Mouse (Mus musculus): Measurements from ENCODE around the gene Ccn5.
A peak's percentile ranks its signal among the peaks of the same experiment; 100 is the strongest.

Ccn5 gene

DNA sequence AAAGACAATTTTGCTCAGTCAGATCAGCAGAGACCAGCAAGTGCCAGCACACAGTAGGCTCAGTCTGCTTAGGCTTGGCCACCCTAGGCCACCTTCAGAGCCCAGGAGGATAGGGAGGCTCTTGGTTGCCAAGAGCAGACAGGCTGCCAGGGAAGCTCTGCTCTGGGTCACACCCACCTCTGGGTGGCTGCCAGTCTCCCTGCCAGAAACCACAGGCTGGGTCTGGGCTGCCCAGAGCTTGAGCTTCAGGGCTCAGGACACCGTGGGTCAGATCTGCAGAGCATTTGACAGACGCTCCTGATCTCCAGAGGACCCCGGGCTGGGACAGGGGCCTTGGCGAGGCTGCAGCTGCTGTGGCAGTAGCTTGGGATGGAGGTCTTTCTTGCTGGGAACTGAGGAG, at the start of gene Ccn5:
TSS of gene Ccn5 (plus strand) at position 255 of the 400 bp plus-strand sequence.
- DNase-seq (ENCODE audit: low spot score), result no peak

DNA sequence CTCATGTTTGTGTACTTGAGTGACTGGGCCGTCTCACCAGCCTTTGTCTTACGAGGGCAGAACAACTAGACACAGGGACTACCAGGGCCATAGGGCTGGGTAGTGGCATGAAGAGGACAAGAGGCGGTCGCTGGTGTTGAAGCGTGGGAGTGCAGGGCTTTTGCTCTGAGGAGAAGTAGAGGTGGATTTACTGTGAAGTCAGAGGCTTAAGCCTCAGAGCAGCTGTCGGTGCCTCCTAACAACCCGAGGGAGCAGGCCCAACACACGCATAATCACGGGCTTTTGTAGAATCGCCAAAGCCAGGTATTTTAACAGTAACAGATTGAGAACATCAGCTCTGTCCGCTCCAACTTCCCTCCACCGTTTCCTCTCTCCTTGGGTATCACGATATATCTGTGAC, 44.0 kb upstream of the Ccn5 start:
- DNase-seq (ENCODE audit: low spot score), result no peak

DNA sequence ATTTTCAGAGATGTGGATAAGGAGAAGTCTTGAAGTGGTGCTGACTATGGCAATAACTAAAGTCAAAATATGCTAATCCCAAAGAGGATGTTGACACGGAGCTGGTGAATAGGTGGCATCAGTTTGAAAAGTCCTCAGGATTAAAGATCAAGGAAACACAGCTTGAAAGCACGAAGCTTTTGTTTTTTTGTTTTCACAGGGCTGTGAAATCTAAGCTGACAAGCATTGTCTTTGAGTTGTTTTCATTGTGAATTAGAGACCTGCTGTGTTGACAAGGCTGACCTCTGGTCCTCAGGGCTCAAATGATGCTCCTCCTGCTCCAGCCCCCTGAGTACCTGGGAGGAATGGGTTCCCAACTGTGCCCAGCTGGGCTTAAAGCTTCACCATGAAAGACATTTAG, 43.6 kb upstream of the Ccn5 start:
- no peak for DNase-seq (ENCODE audit: low spot score)

DNA sequence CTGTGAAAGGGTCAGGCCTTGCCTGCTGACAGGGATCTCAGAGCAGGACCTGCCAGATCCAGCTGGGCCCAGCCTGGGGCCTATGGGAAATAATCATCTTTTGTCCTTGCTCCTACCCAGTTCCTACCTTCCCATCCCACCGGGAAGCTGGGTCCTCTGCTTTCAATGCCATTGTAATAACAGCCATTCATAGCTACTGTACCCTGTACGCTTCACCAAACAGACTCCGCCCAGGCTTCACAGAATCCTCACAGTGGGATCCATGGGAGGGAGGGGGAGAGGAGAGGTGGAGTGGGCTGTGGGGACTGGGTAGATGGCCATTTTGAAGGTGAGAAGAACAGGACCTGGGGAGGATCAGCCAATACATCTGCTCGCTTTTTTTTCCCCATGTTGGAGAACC, 41.8 kb upstream of the Ccn5 start:
- no peak for DNase-seq (ENCODE audit: low spot score)

DNA sequence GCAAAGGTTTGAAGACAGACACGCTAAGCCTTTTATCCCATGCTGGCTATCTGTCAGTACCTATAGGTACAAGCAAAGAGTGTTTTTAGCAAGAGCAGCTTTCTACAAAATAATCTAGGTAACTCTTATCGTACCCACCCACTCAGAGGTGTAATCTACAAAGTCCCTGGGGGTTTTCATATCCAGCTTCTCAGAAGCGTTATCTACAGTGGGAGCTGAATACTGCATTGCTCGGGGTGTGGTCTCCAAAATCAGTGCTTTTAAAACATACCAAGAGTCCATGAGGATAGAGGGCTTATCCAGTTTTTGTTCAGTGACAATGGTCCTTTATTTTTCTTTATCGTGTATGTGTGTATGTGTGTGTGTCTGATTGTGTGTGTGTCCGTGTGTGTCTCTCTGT, 37.3 kb upstream of the Ccn5 start:
- DNase-seq (ENCODE audit: low spot score), result no peak

DNA sequence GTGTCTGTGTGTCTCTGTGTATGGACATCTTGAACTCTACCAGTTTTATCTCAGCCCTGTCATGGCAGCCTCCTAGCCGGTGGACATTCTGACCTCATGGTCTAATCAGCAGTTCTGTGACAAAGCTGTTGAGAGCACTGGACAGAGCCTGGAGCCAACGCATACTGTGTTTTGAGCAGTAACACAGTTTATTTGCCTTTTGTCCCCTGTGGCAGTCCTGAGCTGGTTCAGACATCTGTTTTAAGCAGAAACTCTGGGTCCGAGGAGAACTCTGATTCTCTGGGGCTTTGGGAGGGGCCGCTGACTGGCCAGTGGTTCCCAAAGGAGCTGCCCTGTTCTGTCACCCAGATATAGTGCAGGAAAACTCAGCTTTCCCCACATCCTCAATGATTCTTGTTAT, 36.8 kb upstream of the Ccn5 start:
- DNase-seq (ENCODE audit: low spot score), result no peak

DNA sequence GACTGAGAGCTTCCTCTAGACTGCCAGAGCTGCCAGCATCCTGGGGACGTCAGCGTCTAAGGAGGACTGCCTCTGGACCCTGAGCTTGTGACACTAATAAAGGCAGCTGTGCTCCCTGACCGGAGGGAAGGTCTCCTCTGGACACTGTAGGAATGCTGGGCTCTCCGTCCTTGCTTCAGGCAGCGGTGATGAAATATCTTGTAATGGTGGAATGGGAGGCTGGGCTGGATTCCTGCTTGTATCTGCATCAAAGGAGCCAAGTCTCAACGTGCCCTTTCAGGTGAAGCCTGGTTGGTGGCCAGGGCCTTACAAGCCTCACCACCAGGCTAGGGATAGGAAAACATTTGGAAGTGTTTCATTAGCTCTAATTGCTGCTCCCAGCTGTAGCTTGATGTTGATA, 33.6 kb upstream of the Ccn5 start:
- no peak for DNase-seq (ENCODE audit: low spot score)

DNA sequence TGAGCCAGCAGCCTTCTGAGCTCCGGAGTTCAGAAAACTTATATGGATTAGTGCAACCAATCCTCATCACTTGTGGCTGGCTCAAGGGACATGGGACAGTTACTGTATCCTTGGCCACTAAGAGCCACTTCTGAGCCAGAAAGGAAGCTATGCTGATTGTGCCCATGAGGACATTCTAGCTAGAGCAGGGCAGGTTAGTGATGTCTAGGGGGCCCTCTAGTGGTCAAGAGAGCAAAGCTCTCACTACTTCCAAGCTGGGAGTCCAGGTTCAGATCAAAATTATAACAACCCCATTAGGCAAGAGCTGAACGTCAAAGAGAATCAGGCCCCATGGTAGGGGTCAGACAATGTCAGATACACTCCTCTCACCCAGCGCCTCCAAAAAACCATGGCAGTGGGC, 33.0 kb upstream of the Ccn5 start:
- peak; percentile 70 for DNase-seq (ENCODE audit: low spot score)

DNA sequence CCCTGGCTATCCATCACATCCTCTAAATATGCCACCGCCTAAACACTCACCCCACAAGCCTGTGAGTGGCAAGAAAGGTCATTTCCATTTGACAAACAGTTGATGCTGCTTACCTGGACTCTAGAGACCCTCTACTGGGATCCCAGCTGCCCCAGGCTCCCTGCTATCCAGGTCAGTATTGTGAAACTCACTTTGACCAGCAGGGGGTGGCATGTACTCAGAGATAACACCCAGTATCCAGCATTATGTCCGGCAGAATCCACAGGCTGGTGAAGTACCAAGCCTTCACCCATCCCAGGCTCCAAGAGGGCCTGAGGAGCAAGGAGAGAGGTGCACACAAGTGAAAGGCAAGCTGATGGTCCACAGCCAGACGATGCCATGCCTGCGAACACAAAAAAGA, 32.2 kb upstream of the Ccn5 start:
- DNase-seq (ENCODE audit: low spot score), result peak; percentile 81

DNA sequence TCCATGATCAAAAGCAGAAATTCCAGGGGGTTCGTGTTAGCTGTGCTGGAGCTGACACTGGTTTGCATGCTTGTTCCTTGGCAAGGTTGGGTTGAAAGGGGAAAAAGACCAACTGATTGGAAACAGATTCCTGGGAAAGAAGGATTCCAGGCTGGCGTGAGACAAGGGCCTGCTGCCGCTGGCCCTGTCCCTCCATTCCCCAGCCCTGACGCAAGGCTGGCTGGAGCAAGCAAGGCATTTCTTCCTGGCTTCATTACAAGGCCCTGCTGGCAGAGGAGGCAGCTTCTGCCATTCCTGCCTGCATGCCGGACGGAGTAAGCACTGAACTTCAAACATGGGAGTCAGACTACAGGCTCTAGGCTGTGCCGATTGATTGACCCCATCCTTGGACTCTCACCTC, 22.2 kb upstream of the Ccn5 start:
- DNase-seq (ENCODE audit: low spot score), result no peak

DNA sequence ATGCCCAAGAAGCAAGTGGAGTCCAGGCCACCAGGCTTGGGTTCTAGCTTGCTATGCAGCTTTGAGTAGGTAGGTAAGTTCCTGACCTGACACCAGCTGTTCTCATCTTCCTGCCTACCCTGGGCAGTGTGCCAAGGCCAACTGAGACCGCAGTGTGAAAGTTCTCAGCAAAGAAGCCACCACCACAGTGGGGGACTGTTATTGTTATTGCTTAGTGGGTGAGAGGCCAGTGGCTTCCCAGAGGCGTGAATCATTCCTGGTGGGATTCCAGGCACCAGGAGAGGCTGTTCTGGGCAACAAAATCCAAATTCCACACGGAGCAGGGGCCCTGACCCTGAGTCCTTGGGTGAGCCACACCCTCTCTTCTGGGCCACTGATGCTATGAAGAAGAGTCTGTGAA, 19.8 kb upstream of the Ccn5 start:
- peak; percentile 16 for DNase-seq (ENCODE audit: low spot score)

DNA sequence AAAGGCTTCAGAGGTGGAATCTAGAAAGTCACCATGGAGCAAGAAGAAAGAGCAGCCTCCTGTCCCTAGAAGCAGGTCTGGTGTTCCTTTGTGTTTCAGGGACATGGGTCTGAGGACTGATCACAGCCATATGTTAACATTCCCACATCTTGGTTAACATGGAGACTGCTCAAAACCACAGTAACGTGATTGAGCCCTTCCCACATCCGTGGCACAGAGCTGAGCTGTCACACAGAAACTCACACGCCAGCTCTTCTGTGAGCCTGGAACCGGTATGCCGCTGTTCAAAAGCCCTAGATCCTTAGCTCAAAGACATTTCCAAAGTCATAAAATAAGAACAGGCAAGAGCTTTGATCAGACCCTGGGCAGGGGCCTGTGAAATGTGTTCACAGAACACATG, 19.3 kb upstream of the Ccn5 start:
- DNase-seq (ENCODE audit: low spot score), result no peak

DNA sequence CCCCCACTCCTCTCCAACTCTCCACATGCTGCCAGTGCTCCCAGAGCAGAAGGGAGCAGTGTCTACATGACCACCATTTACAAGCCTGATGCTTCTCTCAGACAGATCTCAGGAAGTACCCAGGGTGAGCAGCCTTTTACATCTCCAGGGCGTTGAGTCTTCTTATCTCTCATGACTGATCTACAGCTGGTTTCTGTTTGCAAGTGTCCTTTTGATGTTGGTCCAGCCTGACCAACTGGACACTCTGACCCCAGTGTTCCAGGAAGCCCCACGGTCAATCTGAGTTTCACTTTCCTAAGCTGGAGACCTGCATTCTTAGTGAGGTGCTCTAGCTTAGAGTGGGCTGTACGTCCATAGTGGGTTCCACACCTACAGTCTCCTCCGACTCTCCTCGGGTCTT, 16.8 kb upstream of the Ccn5 start:
- no peak for DNase-seq (ENCODE audit: low spot score)

DNA sequence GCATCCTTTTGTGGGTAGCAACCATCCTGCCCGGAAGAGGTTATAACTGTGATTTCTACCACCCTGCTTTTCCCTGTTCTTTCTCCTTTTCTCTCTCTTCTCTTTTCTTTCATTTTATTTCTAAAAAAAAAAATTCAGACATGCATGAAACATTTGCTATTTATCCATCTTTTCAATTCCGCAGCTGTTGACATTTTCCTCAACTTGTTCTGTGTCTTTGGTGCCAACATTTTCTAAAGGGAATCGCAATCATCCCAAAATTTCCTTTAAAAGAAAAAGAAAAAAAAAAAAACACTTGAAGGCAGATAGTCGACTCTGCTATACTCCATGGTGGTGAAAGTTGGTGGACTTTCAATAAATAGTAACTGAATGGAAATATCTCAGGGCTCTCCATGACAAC, 11.5 kb upstream of the Ccn5 start:
- DNase-seq (ENCODE audit: low spot score), result no peak

DNA sequence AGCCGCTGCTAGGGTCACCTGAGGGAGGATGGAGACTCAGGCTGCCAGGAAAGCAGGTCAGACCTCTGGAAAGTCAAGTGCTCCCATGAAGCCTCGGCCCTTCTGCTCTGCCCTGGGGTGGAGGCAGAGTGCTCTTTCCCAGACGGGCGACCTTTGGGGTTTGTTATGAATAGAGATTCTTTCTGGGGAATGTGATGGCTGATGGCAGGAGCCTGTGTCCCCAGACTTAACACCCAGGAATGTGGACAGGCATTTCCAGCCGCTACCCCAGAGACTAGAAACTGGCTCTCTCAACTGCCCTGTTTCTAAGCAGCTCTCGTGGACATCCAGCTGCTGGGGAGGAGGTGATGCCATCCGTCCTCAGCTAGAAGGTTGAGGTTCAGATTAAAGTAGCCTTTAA, 11.0 kb upstream of the Ccn5 start:
- no peak for DNase-seq (ENCODE audit: low spot score)

DNA sequence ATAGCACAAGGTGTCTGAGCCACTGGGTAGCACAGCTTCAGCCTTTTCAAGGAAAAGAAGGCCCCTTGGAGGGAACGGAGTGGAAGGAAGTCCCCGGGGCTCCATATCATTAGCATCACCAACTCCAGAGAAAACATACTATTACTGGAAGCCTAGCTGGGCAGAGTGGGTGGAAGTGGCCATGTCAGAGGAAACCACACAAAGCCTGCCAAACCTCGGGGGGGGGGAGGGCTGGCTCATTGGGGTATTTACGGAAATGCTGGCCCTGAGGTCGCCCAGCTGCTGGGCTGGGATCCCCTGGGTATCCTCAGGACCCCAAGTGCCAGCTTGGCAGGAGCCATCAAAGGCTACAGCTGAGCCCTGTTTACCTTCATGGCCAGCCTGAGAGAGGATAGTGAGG, 7.6 kb upstream of the Ccn5 start:
- DNase-seq (ENCODE audit: low spot score), result no peak

DNA sequence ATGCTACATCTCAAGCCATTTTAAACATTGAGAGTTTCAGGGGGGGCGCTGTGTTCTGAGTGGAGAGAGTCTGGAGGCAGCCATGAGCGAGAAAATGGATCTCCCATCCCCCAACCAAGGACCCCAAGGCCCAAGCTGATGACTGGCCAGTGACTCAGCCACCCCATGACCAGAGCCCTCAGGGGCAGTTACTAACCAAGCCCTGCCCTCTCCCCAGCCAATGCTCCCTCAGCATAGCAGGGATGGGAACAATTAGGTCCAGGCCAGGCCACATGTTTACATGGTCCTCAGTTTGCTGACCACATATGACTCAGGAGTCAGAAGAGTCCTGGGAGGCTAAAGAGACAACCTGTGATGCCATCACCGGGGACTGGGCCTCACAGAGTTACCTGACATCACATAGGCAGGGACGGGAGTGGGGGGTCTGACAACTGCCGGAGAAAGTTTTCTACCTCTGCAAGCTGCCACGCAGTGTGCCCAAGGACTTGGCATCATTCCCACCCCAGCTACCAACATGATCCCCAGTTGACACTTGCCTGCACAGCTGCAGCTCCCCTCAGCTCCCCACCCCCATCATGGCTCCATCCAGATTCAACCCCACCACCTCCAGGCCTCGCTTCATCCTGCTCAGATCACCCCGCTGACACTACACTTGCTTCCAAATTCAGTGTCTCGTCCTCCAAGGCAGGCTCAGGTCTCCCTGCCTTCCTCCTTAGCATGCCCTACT, 5.8 kb upstream of the Ccn5 start:
- DNase-seq (ENCODE audit: low spot score), result no peak

DNA sequence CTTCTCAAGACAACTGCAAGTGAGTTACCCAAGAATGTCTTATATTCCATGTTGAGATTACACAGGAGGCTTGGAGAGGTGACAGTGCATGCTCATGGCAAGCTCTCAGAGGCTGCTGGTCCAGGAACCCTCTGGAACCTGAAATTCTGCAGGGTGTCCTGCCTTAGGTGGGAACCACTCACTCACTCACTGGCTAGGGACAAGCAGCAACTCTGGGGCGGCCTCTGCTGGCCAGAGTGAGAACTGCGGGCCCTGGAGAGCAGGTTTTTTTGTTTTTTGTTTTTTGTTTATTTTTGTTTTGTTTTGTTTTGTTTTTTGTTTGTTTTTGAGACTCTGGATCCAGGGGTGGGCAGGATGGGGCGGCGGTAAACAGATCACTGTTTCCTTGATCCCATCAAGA, 2.6 kb downstream of the Ccn5 start:
- DNase-seq (ENCODE audit: low spot score), result peak; percentile 44

DNA sequence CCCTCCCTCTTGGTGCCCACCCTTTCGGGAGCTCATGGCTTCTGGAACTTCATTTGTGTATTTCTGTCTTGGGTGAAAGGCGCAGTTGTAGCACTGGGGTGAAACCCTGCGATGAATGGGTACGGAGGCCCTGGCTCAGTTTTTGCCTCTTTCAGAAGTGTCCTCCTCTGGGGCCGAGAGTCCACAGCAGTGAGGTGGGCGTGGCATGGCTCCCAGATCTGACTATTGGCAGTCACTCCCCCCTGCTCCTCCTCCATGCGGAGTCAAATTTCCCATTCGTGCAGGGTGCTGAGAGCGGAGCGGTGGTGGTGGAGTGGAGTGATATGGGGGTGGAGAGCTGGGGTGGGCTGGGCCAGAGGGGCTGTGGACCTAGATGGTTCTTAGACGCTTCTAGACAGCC, 3.1 kb downstream of the Ccn5 start:
- DNase-seq (ENCODE audit: low spot score), result no peak

DNA sequence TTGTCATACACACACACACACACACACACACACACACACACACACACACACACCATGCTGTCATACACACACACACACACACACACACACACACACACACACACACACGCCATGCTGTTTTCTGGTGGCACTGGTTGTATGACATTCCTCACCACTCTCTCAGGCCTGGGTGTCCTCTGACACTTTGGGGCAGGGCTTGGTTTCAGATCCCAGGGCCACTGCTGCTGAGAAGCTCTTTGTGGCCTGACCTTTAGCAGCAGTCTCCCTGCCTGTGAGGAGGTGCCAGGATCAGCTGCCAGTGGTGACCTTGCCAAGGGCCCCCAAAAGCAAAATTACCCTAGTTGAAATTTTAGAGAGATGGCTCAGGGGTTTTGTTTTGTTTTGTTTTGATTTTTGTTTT, 5.2 kb downstream of the Ccn5 start:
- no peak for DNase-seq (ENCODE audit: low spot score)

DNA sequence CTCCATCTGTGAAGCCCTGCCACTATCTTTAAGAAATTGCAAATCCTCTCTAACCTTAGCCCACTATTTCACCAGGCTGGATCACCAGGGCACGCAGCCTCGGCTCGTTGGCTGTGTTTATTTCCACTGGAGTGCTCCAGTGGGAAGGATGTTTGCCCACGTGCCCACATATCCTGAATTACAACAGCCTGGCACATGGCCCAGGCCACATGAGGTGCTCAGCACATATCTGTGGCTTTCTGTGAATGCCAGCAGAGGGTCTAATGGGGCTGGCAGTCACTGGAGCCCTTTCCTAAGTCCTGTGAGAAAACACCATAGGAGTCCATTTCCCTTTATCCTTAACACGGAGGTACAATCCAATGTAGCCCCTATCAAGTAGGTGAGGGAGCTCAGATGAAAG, 5.8 kb downstream of the Ccn5 start:
- DNase-seq (ENCODE audit: low spot score), result no peak

DNA sequence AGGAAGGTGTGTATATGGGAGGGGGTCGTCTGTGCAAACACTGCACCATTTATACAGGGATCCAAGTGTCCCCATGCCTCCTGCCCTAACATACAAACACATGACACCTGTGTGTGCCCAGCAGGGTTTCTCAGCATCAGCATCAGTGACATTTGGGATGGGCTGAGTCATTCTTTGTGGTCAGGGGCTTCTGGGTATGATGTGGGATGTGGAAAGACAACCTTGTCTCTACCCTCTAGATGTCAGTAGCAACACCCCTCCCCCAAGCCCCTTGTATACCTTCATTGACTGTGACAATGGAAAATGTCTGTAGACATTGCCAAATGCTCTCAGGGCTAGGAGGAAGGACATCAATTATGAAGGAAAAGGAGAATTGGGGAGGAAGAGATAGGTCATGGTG, 10.5 kb downstream of the Ccn5 start:
- no peak for DNase-seq (ENCODE audit: low spot score)

DNA sequence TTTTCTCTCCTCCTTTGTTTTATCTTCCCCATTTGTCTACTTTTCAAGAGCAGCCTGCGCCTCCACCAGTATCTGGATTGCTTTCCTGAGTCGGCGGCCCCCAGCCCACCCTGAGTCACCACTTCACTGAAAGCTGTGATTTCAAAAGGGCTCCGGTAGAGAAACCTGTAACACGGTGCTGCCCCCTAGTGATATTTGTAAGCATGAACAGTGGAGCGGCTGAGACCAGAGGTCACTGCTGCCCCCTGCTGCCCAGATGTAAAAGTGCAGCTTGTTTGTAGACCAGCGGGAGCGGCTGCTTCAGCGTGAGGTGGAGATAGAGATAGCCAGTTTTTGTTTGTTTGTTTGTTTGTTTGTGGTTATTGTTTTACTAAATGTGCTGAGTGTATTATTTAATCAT, 17.4 kb downstream of the Ccn5 start:
- peak; percentile 81 for DNase-seq (ENCODE audit: low spot score)

DNA sequence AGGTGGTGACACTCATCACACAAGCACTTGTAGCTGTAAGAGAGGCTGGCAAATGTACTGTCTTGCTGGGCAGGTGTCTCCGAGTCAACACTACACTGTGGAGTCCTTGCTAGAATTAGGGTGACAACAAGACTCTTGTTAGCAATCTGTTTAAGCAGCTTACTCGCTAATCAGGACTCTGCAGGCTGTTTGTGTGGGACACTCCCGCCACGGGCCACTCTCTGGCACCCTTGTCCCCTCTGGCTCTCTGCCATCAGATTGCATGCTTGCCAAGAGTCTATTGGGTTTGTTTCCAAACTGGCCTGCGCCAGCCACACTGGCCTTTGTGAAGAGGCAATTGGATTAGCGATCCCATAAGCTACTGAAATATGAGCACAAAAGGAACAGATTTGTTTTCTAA, 18.9 kb downstream of the Ccn5 start:
- DNase-seq (ENCODE audit: low spot score), result peak; percentile 46

DNA sequence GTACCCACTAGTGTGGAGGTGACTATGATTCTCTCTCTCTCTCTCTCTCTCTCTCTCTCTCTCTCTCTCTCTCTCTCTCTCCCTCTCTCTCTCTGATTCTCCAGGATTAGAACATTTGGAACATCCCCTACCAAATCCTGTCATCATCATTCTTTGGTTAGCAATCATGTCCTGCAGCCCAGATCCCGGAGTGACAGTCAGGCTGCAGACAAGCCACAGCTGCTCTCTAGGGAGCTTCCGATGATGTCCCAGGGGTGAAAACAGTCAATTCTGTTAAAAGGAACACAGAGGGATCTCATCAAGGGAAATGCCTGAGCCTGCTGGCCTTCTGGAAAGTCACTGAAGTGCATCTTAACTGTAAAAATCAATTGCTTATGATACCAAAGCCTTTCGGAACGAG, 21.4 kb downstream of the Ccn5 start:
- no peak for DNase-seq (ENCODE audit: low spot score)
